Mouse (Mus musculus): ENCODE data around the gene Ehbp1l1. TPM values are rescaled to one million over a fixed set of nuclear protein-coding genes. Genes with fewer than 3 reads are reported as not detected.

Gene Ehbp1l1
- polyA plus RNA-seq, 1 experiment from 2014 or later = 8.9 TPM

DNA sequence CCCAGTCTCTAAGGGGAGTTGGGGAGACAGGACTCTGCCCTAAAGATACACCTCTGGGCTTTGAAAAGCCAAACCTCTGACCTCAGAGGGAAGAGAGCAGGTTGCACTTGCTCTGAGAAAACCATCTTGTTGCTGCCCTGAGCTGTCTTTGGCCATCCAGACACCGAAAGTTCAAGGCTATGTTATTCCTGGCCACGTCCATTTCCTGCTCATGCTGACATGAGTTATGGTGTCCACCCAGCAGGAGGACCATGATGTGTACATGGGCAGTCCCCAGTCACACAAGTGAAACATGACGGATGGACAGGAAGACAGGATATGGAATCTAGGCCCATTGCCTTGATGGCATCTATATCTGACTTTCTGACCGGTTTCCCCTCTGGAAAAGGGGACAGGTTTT is 45.7 kb downstream of the Ehbp1l1 start:
- Histone ChIP-seq H3K4me1 (ENCODE audit: control insufficient read depth, insufficient read depth, low read length) (no peaks in the 10 kb centered on the region), H3K36me3 (ENCODE audit: control insufficient read depth, insufficient read depth, low read length) (peaks cover 86% of the 10 kb centered on the region), H3K9me3 (ENCODE audit: control insufficient read depth, low read length) (no peaks in the 10 kb centered on the region), H3K9ac (replicated peaks; ENCODE audit: low read depth, low read length) (no peak overlapping the region), H3K27me3 (ENCODE audit: control insufficient read depth, insufficient read depth, low read length) (no peaks in the 10 kb centered on the region), H3K27ac (ENCODE audit: low read depth, low read length) (no peak overlapping the region), H3K4me2 (ENCODE audit: low read depth, low read length) (no peak overlapping the region), H3K4me3 (ENCODE audit: low read depth, low read length) (no peak overlapping the region)
- 89% methylated on average over 4 of the region's 4 CpGs for WGBS
- no peak for ATAC-seq (ENCODE audit: low read depth)

DNA sequence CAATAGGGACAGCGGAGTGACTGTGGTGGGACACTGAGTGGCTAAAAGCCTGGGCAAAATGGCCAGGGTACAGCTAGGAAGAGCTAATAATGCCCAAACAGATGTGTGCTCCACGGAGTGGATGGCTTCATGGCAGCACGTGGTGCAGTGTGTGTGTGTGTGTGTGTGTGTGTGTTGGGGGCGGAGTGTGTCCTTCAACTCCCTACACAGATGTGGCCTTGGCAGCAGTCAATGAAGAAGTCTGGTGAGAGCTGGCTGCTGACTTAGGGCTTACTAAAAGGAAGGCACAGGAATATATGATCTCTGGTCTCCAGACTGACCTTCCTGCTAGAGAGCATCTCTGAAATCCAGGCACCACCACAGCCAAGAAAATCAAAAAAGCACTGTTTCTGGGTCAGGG is 57.7 kb downstream of the Ehbp1l1 start:
- Histone ChIP-seq H3K36me3 (ENCODE audit: control insufficient read depth, insufficient read depth, low read length) (peaks cover 58% of the 10 kb centered on the region), H3K9me3 (ENCODE audit: control insufficient read depth, low read length) (no peaks in the 10 kb centered on the region)
- 87% methylated on average over 4 of the region's 4 CpGs for WGBS

DNA sequence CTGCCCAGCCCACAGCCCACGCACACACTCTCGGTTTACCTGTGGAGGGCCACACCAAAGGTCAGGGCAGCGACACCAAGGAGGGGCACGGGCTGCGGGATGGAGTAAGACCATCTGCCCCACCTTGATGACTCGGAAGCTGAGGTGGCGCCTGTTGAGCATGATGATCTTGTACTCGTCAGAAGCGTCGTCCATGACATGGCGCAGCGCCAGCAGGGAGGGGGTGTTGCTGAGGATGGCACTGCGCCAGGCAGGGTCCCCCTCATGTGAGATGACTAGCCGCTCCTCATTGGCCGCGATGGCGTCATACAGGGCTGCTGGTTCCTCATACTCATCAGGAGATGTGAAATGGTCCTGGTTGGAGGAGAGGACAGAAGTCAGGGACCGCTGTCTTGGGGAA is 59.7 kb downstream of the Ehbp1l1 start:
- WGBS = 95% methylated on average over 18 of the region's 18 CpGs
- peaks cover 40% of the 10 kb centered on the region for H3K36me3 ChIP-seq (ENCODE audit: control insufficient read depth, insufficient read depth, low read length)
- ATAC-seq (ENCODE audit: low read depth) = no peak

More for the DNA sequence above, 57.7 kb downstream of the Ehbp1l1 start:
- Histone ChIP-seq H3K27me3 (ENCODE audit: control insufficient read depth, insufficient read depth, low read length) (no peaks in the 10 kb centered on the region), H3K4me3 (ENCODE audit: low read depth, low read length) (no peak overlapping the region), H3K9ac (replicated peaks; ENCODE audit: low read depth, low read length) (no peak overlapping the region), H3K27ac (ENCODE audit: low read depth, low read length) (no peak overlapping the region), H3K4me1 (ENCODE audit: control insufficient read depth, insufficient read depth, low read length) (peaks cover 5% of the 10 kb centered on the region; the same call in 1 of the 2 replicates), H3K4me2 (ENCODE audit: low read depth, low read length) (no peak overlapping the region)
- no peak for ATAC-seq (ENCODE audit: low read depth)

GRCm38 (mm10) chr19:5665465-5665864 is 60.7 kb downstream of the Ehbp1l1 start:
- H3K4me3 ChIP-seq (ENCODE audit: low read depth, low read length) = no peak overlapping the region
- H3K4me2 ChIP-seq (ENCODE audit: low read depth, low read length) = no peak overlapping the region
- no peak overlapping the region for H3K27ac ChIP-seq (ENCODE audit: low read depth, low read length)
- peaks cover 36% of the 10 kb centered on the region for H3K36me3 ChIP-seq (ENCODE audit: control insufficient read depth, insufficient read depth, low read length)
- H3K27me3 ChIP-seq (ENCODE audit: control insufficient read depth, insufficient read depth, low read length) = no peaks in the 10 kb centered on the region
- no peaks in the 10 kb centered on the region for H3K9me3 ChIP-seq (ENCODE audit: control insufficient read depth, low read length)
- 95% methylated on average over 15 of the region's 15 CpGs for WGBS
- no peak overlapping the region for H3K9ac ChIP-seq (replicated peaks; ENCODE audit: low read depth, low read length)
- ATAC-seq (ENCODE audit: low read depth) = no peak
- peaks cover 5% of the 10 kb centered on the region; the same call in 1 of the 2 replicates for H3K4me1 ChIP-seq (ENCODE audit: control insufficient read depth, insufficient read depth, low read length)

More for the DNA sequence above, 59.7 kb downstream of the Ehbp1l1 start:
- Histone ChIP-seq H3K4me2 (ENCODE audit: low read depth, low read length) (no peak overlapping the region), H3K27ac (ENCODE audit: low read depth, low read length) (no peak overlapping the region), H3K4me3 (ENCODE audit: low read depth, low read length) (no peak overlapping the region), H3K9me3 (ENCODE audit: control insufficient read depth, low read length) (no peaks in the 10 kb centered on the region), H3K9ac (replicated peaks; ENCODE audit: low read depth, low read length) (no peak overlapping the region), H3K4me1 (ENCODE audit: control insufficient read depth, insufficient read depth, low read length) (peaks cover 5% of the 10 kb centered on the region; the same call in 1 of the 2 replicates), H3K27me3 (ENCODE audit: control insufficient read depth, insufficient read depth, low read length) (no peaks in the 10 kb centered on the region)

DNA sequence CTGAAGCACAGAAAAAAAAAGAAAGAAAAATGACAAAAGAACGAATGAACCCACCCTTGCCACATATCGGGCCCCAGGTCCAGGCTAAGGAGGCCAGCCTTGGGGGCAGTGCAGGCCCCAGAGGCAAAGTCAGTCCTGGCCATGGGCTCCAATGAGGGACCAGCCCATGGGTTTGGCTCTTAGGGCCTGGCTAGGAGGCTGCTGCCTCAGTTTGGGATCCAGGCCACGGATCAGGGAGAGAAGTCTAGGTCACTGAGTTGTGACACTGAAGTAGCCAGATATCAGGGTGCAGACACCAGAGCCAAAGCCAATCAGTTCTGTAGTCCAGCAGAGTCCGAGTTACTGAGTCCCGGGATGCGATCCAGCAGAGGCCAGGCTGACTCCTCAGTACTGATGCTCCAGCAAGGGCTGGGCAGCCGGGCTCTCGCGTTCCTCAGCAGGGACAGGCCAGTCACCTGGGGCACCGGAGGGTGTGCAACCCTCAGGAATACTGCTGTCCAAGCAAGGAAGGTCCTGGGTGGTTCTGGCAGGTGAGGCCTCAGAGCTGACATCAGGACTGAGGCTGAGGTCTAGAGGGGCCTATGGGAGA is 61.4 kb downstream of the Ehbp1l1 start:
- H3K27me3 ChIP-seq (ENCODE audit: control insufficient read depth, insufficient read depth, low read length) = no peaks in the 10 kb centered on the region
- H3K36me3 ChIP-seq (ENCODE audit: control insufficient read depth, insufficient read depth, low read length) = peaks cover 33% of the 10 kb centered on the region
- H3K9me3 ChIP-seq (ENCODE audit: control insufficient read depth, low read length) = no peaks in the 10 kb centered on the region
- no peak overlapping the region for H3K4me2 ChIP-seq (ENCODE audit: low read depth, low read length)
- peaks cover 5% of the 10 kb centered on the region; the same call in 1 of the 2 replicates for H3K4me1 ChIP-seq (ENCODE audit: control insufficient read depth, insufficient read depth, low read length)
- no peak overlapping the region for H3K4me3 ChIP-seq (ENCODE audit: low read depth, low read length)
- H3K9ac ChIP-seq (replicated peaks; ENCODE audit: low read depth, low read length) = no peak overlapping the region
- WGBS = 93% methylated on average over 10 of the region's 10 CpGs
- no peak overlapping the region for H3K27ac ChIP-seq (ENCODE audit: low read depth, low read length)
- no peak for ATAC-seq (ENCODE audit: low read depth)

GRCm38 (mm10) chr19:5662981-5663913 is 62.9 kb downstream of the Ehbp1l1 start, which contains the start of gene Sipa1:
Gene Sipa1, minus strand, starts transcription at chr19:5663707.
- no peaks in the 10 kb centered on the region for H3K27me3 ChIP-seq (ENCODE audit: control insufficient read depth, insufficient read depth, low read length)
- no peaks in the 10 kb centered on the region for H3K9me3 ChIP-seq (ENCODE audit: control insufficient read depth, low read length)
- peak within 1 kb of the TSS; percentile 25 for H3K4me3 ChIP-seq (ENCODE audit: low read depth, low read length)
- ATAC-seq (ENCODE audit: low read depth) = peak; percentile 85
- peaks cover 5% of the 10 kb centered on the region; the same call in 1 of the 2 replicates for H3K4me1 ChIP-seq (ENCODE audit: control insufficient read depth, insufficient read depth, low read length)
- WGBS = 2% methylated on average over 32 of the region's 32 CpGs
- peak within 1 kb of the TSS; percentile 48 for H3K4me2 ChIP-seq (ENCODE audit: low read depth, low read length)
- H3K36me3 ChIP-seq (ENCODE audit: control insufficient read depth, insufficient read depth, low read length) = peaks cover 30% of the 10 kb centered on the region
- peak within 1 kb of the TSS; percentile 67 for H3K27ac ChIP-seq (ENCODE audit: low read depth, low read length)
- H3K9ac ChIP-seq (replicated peaks; ENCODE audit: low read depth, low read length) = peak within 1 kb of the TSS; percentile 41; the same call in 1 of the 2 replicates

DNA sequence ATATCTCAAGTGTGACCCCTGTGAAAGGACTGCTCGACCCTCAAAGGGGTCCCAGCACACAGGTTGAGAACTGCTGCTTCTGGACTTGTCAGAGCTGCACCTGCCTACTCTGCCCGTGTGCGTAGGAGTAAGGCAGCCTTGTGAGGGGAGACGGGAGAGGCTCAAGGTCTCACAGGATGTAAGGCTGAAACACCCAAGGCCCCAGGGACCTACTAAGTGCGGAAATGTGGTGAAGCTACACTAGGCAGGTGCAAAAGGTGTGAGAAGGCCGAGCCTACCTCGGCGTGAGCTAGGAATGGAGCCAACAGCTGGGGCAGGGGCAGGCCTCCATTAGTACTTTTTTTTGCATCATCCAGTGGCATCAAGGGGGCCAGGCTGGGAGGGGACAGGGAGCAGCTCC is 63.8 kb downstream of the Ehbp1l1 start:
- no peaks in the 10 kb centered on the region for H3K27me3 ChIP-seq (ENCODE audit: control insufficient read depth, insufficient read depth, low read length)
- no peak overlapping the region for H3K4me3 ChIP-seq (ENCODE audit: low read depth, low read length)
- H3K9ac ChIP-seq (replicated peaks; ENCODE audit: low read depth, low read length) = no peak overlapping the region
- peaks cover 5% of the 10 kb centered on the region; the same call in 1 of the 2 replicates for H3K4me1 ChIP-seq (ENCODE audit: control insufficient read depth, insufficient read depth, low read length)
- H3K27ac ChIP-seq (ENCODE audit: low read depth, low read length) = peak overlapping the region; percentile 17; the same call in 1 of the 2 replicates
- 80% methylated on average over 8 of the region's 8 CpGs for WGBS
- H3K36me3 ChIP-seq (ENCODE audit: control insufficient read depth, insufficient read depth, low read length) = peaks cover 26% of the 10 kb centered on the region
- peak overlapping the region; percentile 48 for H3K4me2 ChIP-seq (ENCODE audit: low read depth, low read length)
- no peaks in the 10 kb centered on the region for H3K9me3 ChIP-seq (ENCODE audit: control insufficient read depth, low read length)
- ATAC-seq (ENCODE audit: low read depth) = no peak

DNA sequence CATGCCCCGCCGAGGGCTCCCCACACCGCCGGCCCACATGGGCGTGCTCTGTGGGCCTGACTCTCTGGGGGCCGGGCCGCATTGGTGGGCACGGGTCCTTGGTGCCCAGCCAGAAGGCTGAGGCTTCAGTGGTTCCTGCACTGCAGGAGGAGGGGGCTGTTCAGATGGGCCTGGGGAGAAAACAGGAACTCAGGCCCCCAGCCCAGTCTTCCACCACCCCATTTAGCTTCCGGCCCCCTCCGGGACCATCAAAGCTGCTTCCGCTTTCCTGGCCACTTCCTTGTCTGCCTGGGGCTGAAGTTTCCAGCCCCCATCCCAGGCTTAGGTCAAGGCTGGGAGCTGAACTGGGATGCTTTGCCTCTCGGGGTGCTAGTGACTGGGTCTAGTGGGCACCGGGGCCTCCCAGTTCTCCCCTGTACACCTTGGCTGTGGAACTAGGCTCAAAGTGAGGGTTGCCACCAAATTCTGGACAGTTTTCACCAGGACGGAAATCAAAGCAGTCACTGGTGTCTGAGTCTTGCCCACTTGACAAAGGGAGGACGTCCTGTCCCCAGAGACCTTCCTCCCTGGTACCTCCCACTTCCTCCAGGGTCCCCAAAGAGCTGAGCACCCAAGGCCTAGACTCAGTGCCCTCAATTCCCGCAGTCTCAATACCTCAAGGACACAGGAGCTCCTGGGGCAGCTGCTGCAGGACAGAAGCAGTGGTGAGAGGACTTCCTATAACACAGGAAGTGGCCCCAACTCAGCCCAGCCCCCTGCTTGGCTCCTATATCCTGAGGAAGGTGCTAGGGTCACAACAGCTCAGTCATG is 65.0 kb downstream of the Ehbp1l1 start:
- Histone ChIP-seq H3K9ac (replicated peaks; ENCODE audit: low read depth, low read length) (no peak overlapping the region), H3K27me3 (ENCODE audit: control insufficient read depth, insufficient read depth, low read length) (no peaks in the 10 kb centered on the region; the same call in 1 of the 2 replicates), H3K27ac (ENCODE audit: low read depth, low read length) (no peak overlapping the region), H3K4me3 (ENCODE audit: low read depth, low read length) (no peak overlapping the region), H3K4me1 (ENCODE audit: control insufficient read depth, insufficient read depth, low read length) (peaks cover 5% of the 10 kb centered on the region; the same call in 1 of the 2 replicates), H3K36me3 (ENCODE audit: control insufficient read depth, insufficient read depth, low read length) (peaks cover 16% of the 10 kb centered on the region), H3K9me3 (ENCODE audit: control insufficient read depth, low read length) (no peaks in the 10 kb centered on the region), H3K4me2 (ENCODE audit: low read depth, low read length) (peak overlapping the region; percentile 8; the same call in 1 of the 2 replicates)
- ATAC-seq (ENCODE audit: low read depth) = no peak
- 83% methylated on average over 16 of the region's 16 CpGs for WGBS
